Comparison of ENCODE assay signal across 22 mouse cellular contexts in the genomic region with DNA sequence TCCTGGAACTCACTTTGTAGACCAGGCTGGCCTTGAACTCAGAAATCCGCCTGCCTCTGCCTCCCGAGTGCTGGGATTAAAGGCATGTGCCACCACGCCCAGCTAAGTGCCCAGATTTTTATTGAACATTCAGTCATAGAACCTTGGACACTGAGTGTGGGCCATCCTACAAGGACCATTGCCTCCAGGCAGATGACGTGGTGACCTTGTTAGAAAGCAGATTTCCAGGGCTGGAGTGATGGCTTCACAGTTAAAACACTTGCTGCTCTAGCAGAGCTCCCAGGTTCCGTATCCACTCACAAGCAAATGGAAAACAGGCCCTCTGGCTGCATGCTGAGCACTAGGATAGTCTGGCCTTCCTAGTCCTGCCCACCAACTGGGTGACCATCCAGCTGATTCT.
"Had no signal": no experiment of that assay in that cellular context is flagged by ENCODE, and none has a peak within 500 bp of the region (broad histone marks: within the 10 kb centered on the region; RNA-seq: fewer than 3 reads in every experiment).

No protein-coding gene starts in this region.

- H3K27ac ChIP-seq: lung, embryonic 15.5 days; macrophage; midbrain, embryonic 13.5 days; neural tube, embryonic 13.5 days; neural tube, embryonic 15.5 days had no signal

- H3K4me2 ChIP-seq: lung, embryonic 15.5 days; midbrain, embryonic 11.5 days; midbrain, embryonic 13.5 days; neural tube, embryonic 13.5 days; neural tube, embryonic 15.5 days had no signal

- DNase-seq: liver, postnatal 0 days; lung, adult 2 months; lung, postnatal 14 days; lung, postnatal 36 days; retina, postnatal 1 day; right cerebral cortex, adult 18-20 months; right cerebral cortex, postnatal 25 days; right cerebral cortex, postnatal 4 days; spleen, adult 18-20 months; thymus, adult 2 months; thymus, postnatal 25 days; thymus, postnatal 4 days had no signal

- H3K9ac ChIP-seq: liver, postnatal 0 days; lung, embryonic 15.5 days; midbrain, embryonic 13.5 days; neural tube, embryonic 13.5 days; neural tube, embryonic 15.5 days had no signal

- ATAC-seq: liver, postnatal 0 days; lung, postnatal 0 days; midbrain, embryonic 13.5 days; midbrain, embryonic 16.5 days had no signal

- H3K4me3 ChIP-seq: lung, embryonic 15.5 days; megakaryocyte, embryonic 14.5 days; midbrain, embryonic 13.5 days; myocyte; neural tube, embryonic 13.5 days; neural tube, embryonic 15.5 days had no signal

- H3K9me3 ChIP-seq: lung, embryonic 15.5 days; megakaryocyte, embryonic 14.5 days; midbrain, embryonic 13.5 days; neural tube, embryonic 13.5 days; neural tube, embryonic 15.5 days had no signal

- H3K27me3 ChIP-seq: lung, embryonic 15.5 days; megakaryocyte, embryonic 14.5 days; midbrain, embryonic 13.5 days; neural tube, embryonic 13.5 days; neural tube, embryonic 15.5 days had no signal
